Mouse (Mus musculus) megakaryocyte, embryonic 14.5 days (primary cell): ENCODE measurements around the gene Cct5.

Source experiments
- FLI1 ChIP-seq: IDR thresholded peaks from 2 replicates; pipeline ENCODE4 v1.6.1; 2012; ENCODE audit warnings: low read length, inconsistent platforms, mixed read lengths
- GATA1 ChIP-seq: IDR thresholded peaks from 3 replicates; pipeline ENCODE4 v1.6.1; 2012; ENCODE audit warnings: mixed read lengths, low read length, inconsistent platforms, borderline replicate concordance

DNA sequence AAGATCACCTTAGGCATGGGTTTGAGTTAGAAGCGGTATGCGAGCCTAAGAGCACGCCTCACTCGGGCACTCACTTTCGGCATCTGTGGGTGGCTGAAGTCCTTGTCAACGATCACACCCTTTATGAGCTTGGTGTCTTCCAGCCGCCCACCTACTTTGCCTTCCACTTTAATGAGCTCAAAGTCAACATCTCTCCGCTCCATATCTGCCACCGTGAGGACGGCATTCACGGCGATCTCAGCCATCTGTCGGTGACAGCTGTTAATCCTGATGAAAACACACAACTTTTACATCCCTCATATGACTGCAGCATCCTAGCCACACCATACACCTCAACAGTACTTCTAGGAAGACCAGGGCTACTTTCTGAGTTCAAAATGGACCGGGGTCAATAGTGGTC, 7.3 kb downstream of the Cct5 start:
- no peak for TF ChIP-seq FLI1
- TF ChIP-seq GATA1 = no peak
